Mouse (Mus musculus) liver, embryonic 14.5 days (tissue): ENCODE measurements around the gene Ecpas.

Experiments used
- CTCF ChIP-seq: IDR thresholded peaks from 2 replicates; pipeline ENCODE4 v1.5.1; 2016; ENCODE audit warnings: antibody characterized with exemption, low read depth, control low read depth
- EP300 ChIP-seq: IDR thresholded peaks from 2 replicates; pipeline ENCODE4 v1.6.1; 2016; ENCODE audit warnings: antibody characterized with exemption, low read depth

GRCm38 (mm10) chr4:58923933-58924332 is 11.4 kb upstream of the Ecpas start:
- no peak for TF ChIP-seq EP300
- no peak for TF ChIP-seq CTCF
